Mouse (Mus musculus): ENCODE results near the gene Ssbp4. TPM values are rescaled to one million over a fixed set of nuclear protein-coding genes. Genes with fewer than 3 reads are reported as not detected.

Gene Ssbp4
- polyA plus RNA-seq (2017; shearing (Covaris generic)): 10 to 100 TPM in 1 of 2 experiments, 1 to 10 TPM in 1; 5.9 to 15.0 TPM

GRCm38 (mm10) chr8:70608749-70609367 lies at the start of gene Ssbp4:
Gene Ssbp4 (minus strand): TSS chr8:70608872.
- ATAC-seq: no peak

- ATAC-seq: no peak
Measured at GRCm38 (mm10) chr8:70657739-70658138, 49.1 kb upstream of the Ssbp4 start.

GRCm38 (mm10) chr8:70657214-70657613 lies 48.5 kb upstream of the Ssbp4 start:
- ATAC-seq: no peak

GRCm38 (mm10) chr8:70656193-70656790 lies 47.6 kb upstream of the Ssbp4 start:
- no peak for ATAC-seq

GRCm38 (mm10) chr8:70655469-70655868 lies 46.8 kb upstream of the Ssbp4 start:
- no peak for ATAC-seq

GRCm38 (mm10) chr8:70654121-70654520 lies 45.4 kb upstream of the Ssbp4 start:
- no peak for ATAC-seq

- peak; percentile 65 for ATAC-seq
Measured at GRCm38 (mm10) chr8:70653226-70653625, 44.6 kb upstream of the Ssbp4 start.

GRCm38 (mm10) chr8:70650351-70650750 lies 41.7 kb upstream of the Ssbp4 start:
- no peak for ATAC-seq

- ATAC-seq: no peak
Measured at GRCm38 (mm10) chr8:70649324-70649723, 40.7 kb upstream of the Ssbp4 start.

- no peak for ATAC-seq
Measured at GRCm38 (mm10) chr8:70648921-70649320, 40.2 kb upstream of the Ssbp4 start.

GRCm38 (mm10) chr8:70648164-70648442 lies 39.4 kb upstream of the Ssbp4 start:
- ATAC-seq: no peak

GRCm38 (mm10) chr8:70647343-70648163 lies 38.9 kb upstream of the Ssbp4 start:
- ATAC-seq: no peak

GRCm38 (mm10) chr8:70646775-70647174 lies 38.1 kb upstream of the Ssbp4 start:
- no peak for ATAC-seq

- no peak for ATAC-seq
Measured at GRCm38 (mm10) chr8:70646369-70646768, 37.7 kb upstream of the Ssbp4 start.

- ATAC-seq: no peak
Measured at GRCm38 (mm10) chr8:70645501-70646224, 37.0 kb upstream of the Ssbp4 start.

GRCm38 (mm10) chr8:70644065-70644464 lies 35.4 kb upstream of the Ssbp4 start:
- no peak for ATAC-seq

GRCm38 (mm10) chr8:70643019-70643418 lies 34.3 kb upstream of the Ssbp4 start:
- ATAC-seq: no peak

GRCm38 (mm10) chr8:70638752-70639151 lies 30.1 kb upstream of the Ssbp4 start:
- ATAC-seq: no peak

- no peak for ATAC-seq
Measured at GRCm38 (mm10) chr8:70636838-70637237, 28.2 kb upstream of the Ssbp4 start.

GRCm38 (mm10) chr8:70635527-70635926 lies 26.9 kb upstream of the Ssbp4 start:
- no peak for ATAC-seq

- ATAC-seq: no peak
Measured at GRCm38 (mm10) chr8:70634066-70634465, 25.4 kb upstream of the Ssbp4 start.

- no peak for ATAC-seq
Measured at GRCm38 (mm10) chr8:70632346-70632892, 23.7 kb upstream of the Ssbp4 start, which contains the start of gene Gdf15. Gene Gdf15 (minus strand): TSS chr8:70632456.

GRCm38 (mm10) chr8:70631436-70631835 lies 22.8 kb upstream of the Ssbp4 start:
- no peak for ATAC-seq
